Mouse (Mus musculus): ENCODE measurements around the gene Plekhn1. TPM values are rescaled to one million over a fixed set of nuclear protein-coding genes. Genes with fewer than 3 reads are reported as not detected.

The Plekhn1 gene
- polyA plus RNA-seq, 1 experiment from 2014 or later, result 11.7 TPM

GRCm38 (mm10) chr4:156202462-156202893 lies 32.2 kb downstream of the Plekhn1 start:
- H3K9ac ChIP-seq (ENCODE audit: low read depth, low read length), result peak overlapping the region; percentile 66
- no peaks in the 10 kb centered on the region for H3K36me3 ChIP-seq (ENCODE audit: control insufficient read depth, insufficient read depth, low read length)
- H3K4me1 ChIP-seq (ENCODE audit: control insufficient read depth, insufficient read depth, low read length), result peaks cover 17% of the 10 kb centered on the region
- peak overlapping the region; percentile 63 for H3K4me3 ChIP-seq (ENCODE audit: low read length)
- 37% methylated on average over 12 of the region's 12 CpGs for WGBS
- peak overlapping the region; percentile 48; the same call in 1 of the 2 replicates for H3K27ac ChIP-seq (ENCODE audit: low read length)
- no peak for ATAC-seq
- H3K27me3 ChIP-seq (replicated peaks; ENCODE audit: control insufficient read depth, insufficient read depth, low read length), result peaks cover 23% of the 10 kb centered on the region
- H3K4me2 ChIP-seq (ENCODE audit: low read depth, low read length), result peak overlapping the region; percentile 96
- H3K9me3 ChIP-seq (ENCODE audit: control insufficient read depth, low read length), result no peaks in the 10 kb centered on the region

GRCm38 (mm10) chr4:156200623-156201475 lies 33.8 kb downstream of the Plekhn1 start, which contains the start of gene Isg15:
Gene Isg15, minus strand, starts transcription at chr4:156200818.
- Histone ChIP-seq H3K4me3 (ENCODE audit: low read length) (no peak within 1 kb of the TSS), H3K36me3 (ENCODE audit: control insufficient read depth, insufficient read depth, low read length) (no peaks in the 10 kb centered on the region), H3K9ac (ENCODE audit: low read depth, low read length) (no peak within 1 kb of the TSS), H3K4me1 (ENCODE audit: control insufficient read depth, insufficient read depth, low read length) (peaks cover 20% of the 10 kb centered on the region), H3K27me3 (replicated peaks; ENCODE audit: control insufficient read depth, insufficient read depth, low read length) (peaks cover 23% of the 10 kb centered on the region), H3K9me3 (ENCODE audit: control insufficient read depth, low read length) (no peaks in the 10 kb centered on the region), H3K4me2 (ENCODE audit: low read depth, low read length) (peak within 1 kb of the TSS; percentile 36; the same call in 1 of the 2 replicates), H3K27ac (ENCODE audit: low read length) (no peak within 1 kb of the TSS)
- WGBS, result 58% methylated on average over 10 of the region's 10 CpGs
- ATAC-seq, result no peak

GRCm38 (mm10) chr4:156197829-156198205 lies 36.8 kb downstream of the Plekhn1 start:
- ATAC-seq, result peak; percentile 89
- H3K27me3 ChIP-seq (replicated peaks; ENCODE audit: control insufficient read depth, insufficient read depth, low read length), result peaks cover 3% of the 10 kb centered on the region; the same call in 1 of the 2 replicates
- H3K9ac ChIP-seq (ENCODE audit: low read depth, low read length), result peak overlapping the region; percentile 69
- H3K4me1 ChIP-seq (ENCODE audit: control insufficient read depth, insufficient read depth, low read length), result peaks cover 39% of the 10 kb centered on the region
- peak overlapping the region; percentile 71 for H3K4me2 ChIP-seq (ENCODE audit: low read depth, low read length)
- WGBS, result under 1% methylated on average over 26 of the region's 26 CpGs
- no peaks in the 10 kb centered on the region for H3K9me3 ChIP-seq (ENCODE audit: control insufficient read depth, low read length)
- peak overlapping the region; percentile 90 for H3K27ac ChIP-seq (ENCODE audit: low read length)
- no peaks in the 10 kb centered on the region for H3K36me3 ChIP-seq (ENCODE audit: control insufficient read depth, insufficient read depth, low read length)
- H3K4me3 ChIP-seq (ENCODE audit: low read length), result peak overlapping the region; percentile 60

GRCm38 (mm10) chr4:156197131-156197828 lies 37.4 kb downstream of the Plekhn1 start, which contains the start of gene Agrn:
Gene Agrn, minus strand, starts transcription at chr4:156197488.
- no peaks in the 10 kb centered on the region for H3K36me3 ChIP-seq (ENCODE audit: control insufficient read depth, insufficient read depth, low read length)
- 0% methylated on average over 18 of the region's 88 CpGs for WGBS
- H3K9ac ChIP-seq (ENCODE audit: low read depth, low read length), result peak within 1 kb of the TSS; percentile 89
- H3K4me2 ChIP-seq (ENCODE audit: low read depth, low read length), result peak within 1 kb of the TSS; percentile 86
- H3K4me3 ChIP-seq (ENCODE audit: low read length), result peak within 1 kb of the TSS; percentile 93
- peaks cover 39% of the 10 kb centered on the region for H3K4me1 ChIP-seq (ENCODE audit: control insufficient read depth, insufficient read depth, low read length)
- H3K27me3 ChIP-seq (replicated peaks; ENCODE audit: control insufficient read depth, insufficient read depth, low read length), result no peaks in the 10 kb centered on the region
- H3K27ac ChIP-seq (ENCODE audit: low read length), result peak within 1 kb of the TSS; percentile 90
- H3K9me3 ChIP-seq (ENCODE audit: control insufficient read depth, low read length), result no peaks in the 10 kb centered on the region
- peak; percentile 80 for ATAC-seq

GRCm38 (mm10) chr4:156195927-156196870 lies 38.5 kb downstream of the Plekhn1 start:
- Histone ChIP-seq H3K4me3 (ENCODE audit: low read length) (peak overlapping the region; percentile 93), H3K27me3 (replicated peaks; ENCODE audit: control insufficient read depth, insufficient read depth, low read length) (no peaks in the 10 kb centered on the region), H3K9ac (ENCODE audit: low read depth, low read length) (peak overlapping the region; percentile 89), H3K4me1 (ENCODE audit: control insufficient read depth, insufficient read depth, low read length) (peaks cover 45% of the 10 kb centered on the region), H3K27ac (ENCODE audit: low read length) (peak overlapping the region; percentile 77), H3K4me2 (ENCODE audit: low read depth, low read length) (peak overlapping the region; percentile 86), H3K9me3 (ENCODE audit: control insufficient read depth, low read length) (no peaks in the 10 kb centered on the region), H3K36me3 (ENCODE audit: control insufficient read depth, insufficient read depth, low read length) (no peaks in the 10 kb centered on the region)
- ATAC-seq, result no peak
- 3% methylated on average over 35 of the region's 35 CpGs for WGBS

- 50% methylated on average over 6 of the region's 6 CpGs for WGBS
- no peaks in the 10 kb centered on the region for H3K9me3 ChIP-seq (ENCODE audit: control insufficient read depth, low read length)
- no peak overlapping the region for H3K4me3 ChIP-seq (ENCODE audit: low read length)
- peaks cover 4% of the 10 kb centered on the region; the same call in 1 of the 2 replicates for H3K36me3 ChIP-seq (ENCODE audit: control insufficient read depth, insufficient read depth, low read length)
- peaks cover 58% of the 10 kb centered on the region for H3K4me1 ChIP-seq (ENCODE audit: control insufficient read depth, insufficient read depth, low read length)
- peak overlapping the region; percentile 18; the same call in 1 of the 2 replicates for H3K4me2 ChIP-seq (ENCODE audit: low read depth, low read length)
- ATAC-seq, result no peak
- H3K27me3 ChIP-seq (replicated peaks; ENCODE audit: control insufficient read depth, insufficient read depth, low read length), result no peaks in the 10 kb centered on the region
- no peak overlapping the region; the same call in 1 of the 2 replicates for H3K9ac ChIP-seq (ENCODE audit: low read depth, low read length)
- no peak overlapping the region; the same call in 1 of the 2 replicates for H3K27ac ChIP-seq (ENCODE audit: low read length)
These were observed 40.3 kb downstream of the Plekhn1 start for GRCm38 (mm10) chr4:156194346-156194745.

GRCm38 (mm10) chr4:156193906-156194305 lies 40.8 kb downstream of the Plekhn1 start:
- Histone ChIP-seq H3K36me3 (ENCODE audit: control insufficient read depth, insufficient read depth, low read length) (peaks cover 4% of the 10 kb centered on the region; the same call in 1 of the 2 replicates), H3K27me3 (replicated peaks; ENCODE audit: control insufficient read depth, insufficient read depth, low read length) (no peaks in the 10 kb centered on the region), H3K9me3 (ENCODE audit: control insufficient read depth, low read length) (no peaks in the 10 kb centered on the region), H3K27ac (ENCODE audit: low read length) (peak overlapping the region; percentile 86), H3K4me1 (ENCODE audit: control insufficient read depth, insufficient read depth, low read length) (peaks cover 62% of the 10 kb centered on the region), H3K4me3 (ENCODE audit: low read length) (no peak overlapping the region), H3K4me2 (ENCODE audit: low read depth, low read length) (peak overlapping the region; percentile 18; the same call in 1 of the 2 replicates), H3K9ac (ENCODE audit: low read depth, low read length) (peak overlapping the region; percentile 30; the same call in 1 of the 2 replicates)
- no peak for ATAC-seq
- WGBS, result 51% methylated on average over 5 of the region's 5 CpGs

- Histone ChIP-seq H3K4me2 (ENCODE audit: low read depth, low read length) (no peak overlapping the region), H3K36me3 (ENCODE audit: control insufficient read depth, insufficient read depth, low read length) (peaks cover 4% of the 10 kb centered on the region; the same call in 1 of the 2 replicates), H3K27me3 (replicated peaks; ENCODE audit: control insufficient read depth, insufficient read depth, low read length) (no peaks in the 10 kb centered on the region), H3K9me3 (ENCODE audit: control insufficient read depth, low read length) (no peaks in the 10 kb centered on the region), H3K4me3 (ENCODE audit: low read length) (no peak overlapping the region), H3K9ac (ENCODE audit: low read depth, low read length) (no peak overlapping the region; the same call in 1 of the 2 replicates), H3K4me1 (ENCODE audit: control insufficient read depth, insufficient read depth, low read length) (peaks cover 68% of the 10 kb centered on the region), H3K27ac (ENCODE audit: low read length) (peak overlapping the region; percentile 86)
- 26% methylated on average over 2 of the region's 2 CpGs for WGBS
- ATAC-seq, result no peak
These were observed 41.5 kb downstream of the Plekhn1 start for GRCm38 (mm10) chr4:156193200-156193590.
